Mouse (Mus musculus) CH12.LX (cell line): ENCODE measurements around the gene Lipe.
A peak's percentile ranks its signal among the peaks of the same experiment; 100 is the strongest.

Experiments used
- CTCF ChIP-seq, 2 experiments: IDR thresholded peaks in 1 of 2; conservative IDR thresholded peaks in 1 of 2; 2 replicates each; pipeline ENCODE4 v1.5.1; 2011 to 2012; ENCODE audit warnings: low read depth in 2 of 2, low read length in 2 of 2, improper control_type of control experiment in 1 of 2, inconsistent platforms in 1 of 2, mild to moderate bottlenecking in 1 of 2, moderate library complexity in 1 of 2
- JUN ChIP-seq: IDR thresholded peaks from 2 replicates; pipeline ENCODE4 v1.6.1; 2011; ENCODE audit warnings: low read depth, mild to moderate bottlenecking, low read length, improper control_type of control experiment, moderate library complexity; ENCODE audit not compliant: insufficient read depth
- KAT2A ChIP-seq: IDR thresholded peaks from 2 replicates; pipeline ENCODE4 v1.6.1; 2012; ENCODE audit warnings: low read length, improper control_type of control experiment, inconsistent platforms; ENCODE audit not compliant: insufficient replicate concordance
- MAX ChIP-seq: IDR thresholded peaks from 2 replicates; pipeline ENCODE4 v1.6.1; 2011; ENCODE audit warnings: low read length, improper control_type of control experiment
- POLR2AphosphoS2 ChIP-seq: IDR thresholded peaks from 2 replicates; pipeline ENCODE4 v1.6.1; 2011; ENCODE audit warnings: low read depth, low read length, improper control_type of control experiment
- RAD21 ChIP-seq: IDR thresholded peaks from 2 replicates; pipeline ENCODE4 v1.6.1; 2011; ENCODE audit warnings: low read depth, mild to moderate bottlenecking, low read length, improper control_type of control experiment, moderate library complexity
- ZKSCAN1 ChIP-seq: IDR thresholded peaks from 2 replicates; pipeline ENCODE4 v1.6.1; 2012; ENCODE audit warnings: low read depth, inconsistent platforms, low read length, improper control_type of control experiment, borderline replicate concordance

DNA sequence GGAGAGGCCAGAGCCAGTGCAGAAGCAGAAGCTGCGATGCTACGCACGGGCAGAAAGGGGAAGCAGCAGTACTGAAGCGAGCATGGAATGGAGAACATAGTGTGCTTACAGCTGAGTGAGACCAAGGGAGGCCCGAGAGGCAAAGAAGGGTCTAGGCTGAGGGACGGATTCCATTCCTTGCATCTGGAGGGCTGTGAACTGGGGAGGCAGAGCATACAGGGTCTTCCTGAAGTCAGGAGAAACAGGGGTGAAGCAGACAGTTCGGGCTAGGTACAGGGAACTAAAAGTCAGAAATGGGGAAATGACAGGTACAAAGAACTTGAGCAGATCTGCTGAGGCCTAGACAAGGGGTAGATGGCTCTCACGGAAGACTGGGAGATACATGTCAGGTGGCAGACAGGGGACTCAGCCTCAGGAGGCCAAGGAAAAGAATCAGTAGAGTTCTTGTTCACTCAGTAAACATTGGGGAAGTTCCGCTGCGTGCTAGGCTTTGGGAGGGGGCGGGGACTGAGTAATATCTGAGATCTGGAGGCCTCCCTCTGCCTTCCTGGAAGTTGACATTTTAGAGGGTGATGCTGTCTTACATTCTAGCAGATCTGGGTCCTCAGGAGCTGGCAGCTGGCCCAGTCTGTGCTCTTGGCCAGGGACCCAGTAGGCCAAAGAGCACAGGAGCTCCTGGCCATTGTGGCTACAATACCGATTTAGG, 12.5 kb downstream of the Lipe start:
- TF ChIP-seq KAT2A (no peak), CTCF (conservative IDR thresholded peaks at IDR 0.05 in 1 of 2, IDR thresholded peaks at IDR 0.05 in 1 of 2; ENCODE audit: low read depth in 2 of 2, low read length in 2 of 2) (no peak), POLR2AphosphoS2 (no peak), RAD21 (no peak), JUN (no peak), MAX (peak; percentile 26; the same call in 1 of the 2 replicates), ZKSCAN1 (no peak)
